Mouse (Mus musculus) CD4-positive, CD25-positive, alpha-beta regulatory T cell, adult 9 weeks (primary cell): ENCODE data around the gene Fev. TPM values are rescaled to one million over a fixed set of nuclear protein-coding genes. Genes with fewer than 3 reads are reported as not detected.

Source experiments
- polyA plus RNA-seq: library from polyadenylated mRNA; unstranded; fragments of 100-300 nt; shearing (Covaris generic); gene quantifications from one replicate; pipeline ENCODE4 v1.2.1, GENCODE M21; 2017

Gene Fev
- polyA plus RNA-seq: not detected

GRCm38 (mm10) chr1:74885369-74886042, at the start of gene Fev:
TSS of gene Fev (minus strand) at chr1:74885419.

GRCm38 (mm10) chr1:74893134-74893855, 8.1 kb upstream of the Fev start, which contains the start of gene Cryba2:
TSS of gene Cryba2 (minus strand) at chr1:74893143.

DNA sequence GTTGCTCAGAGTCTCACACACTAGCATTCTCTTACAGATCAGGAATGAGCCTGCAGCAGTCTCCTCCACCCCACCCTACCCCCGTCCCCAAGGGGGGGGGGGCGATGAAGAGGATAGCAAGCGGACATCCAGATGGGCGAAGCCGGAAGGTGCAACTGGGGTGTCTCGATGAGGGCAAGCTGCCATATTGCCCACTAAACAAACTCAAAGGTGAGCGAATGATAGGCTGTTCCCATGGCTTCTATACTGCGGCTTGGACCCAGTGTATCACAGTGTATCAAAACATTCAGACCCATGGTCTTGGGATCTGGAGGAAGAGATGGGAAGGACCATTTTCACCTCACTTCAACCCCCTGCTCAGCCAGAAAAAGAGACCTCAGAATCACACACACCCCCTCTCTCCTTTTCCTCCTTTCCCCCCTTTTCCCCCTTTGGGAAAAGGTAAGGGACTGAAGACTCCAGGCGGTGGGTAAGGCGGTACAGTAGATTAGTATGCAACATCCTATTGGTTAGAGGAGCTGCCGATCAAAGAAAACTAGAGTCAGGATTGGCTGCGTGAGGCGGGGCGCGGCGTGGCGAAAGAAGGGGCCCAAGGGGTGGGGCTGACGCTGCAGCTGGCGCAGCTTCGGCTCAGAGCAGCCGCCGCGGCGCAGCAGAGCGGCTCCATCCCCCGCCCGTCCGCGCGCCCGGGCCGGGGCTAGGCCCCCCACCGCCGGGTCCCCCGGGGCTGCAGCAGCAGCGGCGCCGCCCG, 30.7 kb downstream of the Fev start, which contains the start of gene Cdk5r2:
TSS of gene Cdk5r2 (plus strand) at position 629 of the 751 bp plus-strand sequence.

Other genes with a start within 250 kb of the Fev start
- gene Ttll4, start 223.7 kb downstream of the Fev start, polyA plus RNA-seq: 37.7 TPM
- not detected for gene Cyp27a1, start 171.8 kb downstream of the Fev start, polyA plus RNA-seq
- not detected for gene Prkag3, start 136.2 kb downstream of the Fev start, polyA plus RNA-seq
- gene Wnt6, start 113.5 kb downstream of the Fev start, polyA plus RNA-seq: not detected
- gene Wnt10a, start 93.9 kb downstream of the Fev start, polyA plus RNA-seq: 0.29 TPM
- gene Cdk5r2, start 30.5 kb downstream of the Fev start, polyA plus RNA-seq: not detected
- gene Cryba2, start 7.7 kb upstream of the Fev start, polyA plus RNA-seq: not detected
- not detected for gene Cfap65, start 50.2 kb upstream of the Fev start, polyA plus RNA-seq
- gene Ihh, start 66.3 kb upstream of the Fev start, polyA plus RNA-seq: 0.11 TPM
- 9.8 TPM for gene Nhej1, start 239.8 kb upstream of the Fev start, polyA plus RNA-seq
- 0.42 TPM for gene Slc23a3, start 248.5 kb upstream of the Fev start, polyA plus RNA-seq